Mouse (Mus musculus): ENCODE results near the gene Ndufa3. TPM values are rescaled to one million over a fixed set of nuclear protein-coding genes. Genes with fewer than 3 reads are reported as not detected.

Gene Ndufa3
- total RNA-seq, 2 experiments from 2014 or later = 1,038 to 1,129 TPM

- DNase-seq = no peak
Measured at GRCm38 (mm10) chr7:3610437-3610836, 6.7 kb upstream of the Ndufa3 start.

- no peak for DNase-seq
Measured at GRCm38 (mm10) chr7:3611006-3611405, 6.2 kb upstream of the Ndufa3 start.

- no peak for DNase-seq
Measured at GRCm38 (mm10) chr7:3614021-3614420, 3.2 kb upstream of the Ndufa3 start.

GRCm38 (mm10) chr7:3616057-3616388 is 1.1 kb upstream of the Ndufa3 start, which contains the start of gene Oscar:
Gene Oscar (minus strand): TSS chr7:3616157.
- DNase-seq = no peak

GRCm38 (mm10) chr7:3616389-3617241 is 558 bp upstream of the Ndufa3 start:
- no peak for DNase-seq

GRCm38 (mm10) chr7:3629030-3629429 is 11.9 kb downstream of the Ndufa3 start:
- no peak for DNase-seq

GRCm38 (mm10) chr7:3629543-3630477 is 12.6 kb downstream of the Ndufa3 start, which contains the start of the genes Tfpt and Prpf31:
Gene Tfpt (minus strand): TSS chr7:3629929.
Gene Prpf31 (plus strand): TSS chr7:3629985.
- DNase-seq = peak; percentile 92

GRCm38 (mm10) chr7:3630478-3630815 is 13.3 kb downstream of the Ndufa3 start:
- no peak for DNase-seq

- no peak for DNase-seq
Measured at GRCm38 (mm10) chr7:3643412-3643811, 26.2 kb downstream of the Ndufa3 start.

- no peak for DNase-seq
Measured at GRCm38 (mm10) chr7:3643843-3644242, 26.7 kb downstream of the Ndufa3 start.

GRCm38 (mm10) chr7:3644348-3644671 is 27.1 kb downstream of the Ndufa3 start:
- no peak for DNase-seq

- DNase-seq = peak; percentile 97
Measured at GRCm38 (mm10) chr7:3644672-3645487, 27.7 kb downstream of the Ndufa3 start, which contains the start of gene Cnot3. Gene Cnot3 (plus strand): TSS chr7:3645268.

- DNase-seq = no peak
Measured at GRCm38 (mm10) chr7:3645488-3646025, 28.4 kb downstream of the Ndufa3 start.

- DNase-seq = no peak
Measured at GRCm38 (mm10) chr7:3646188-3646587, 29.0 kb downstream of the Ndufa3 start.

- DNase-seq = no peak
Measured at GRCm38 (mm10) chr7:3646641-3647040, 29.5 kb downstream of the Ndufa3 start.

GRCm38 (mm10) chr7:3656966-3657365 is 39.8 kb downstream of the Ndufa3 start:
- no peak for DNase-seq

- no peak for DNase-seq
Measured at GRCm38 (mm10) chr7:3658578-3658977, 41.4 kb downstream of the Ndufa3 start.

GRCm38 (mm10) chr7:3664524-3665214 is 47.5 kb downstream of the Ndufa3 start:
- peak; percentile 30 for DNase-seq

GRCm38 (mm10) chr7:3665215-3666114 is 48.3 kb downstream of the Ndufa3 start, which contains the start of gene Leng1:
Gene Leng1 (minus strand): TSS chr7:3665840.
- DNase-seq = peak; percentile 96

GRCm38 (mm10) chr7:3666921-3667391 is 49.8 kb downstream of the Ndufa3 start:
- peak; percentile 44 for DNase-seq

All from adrenal gland, postnatal 10 days (tissue).